Mouse (Mus musculus) embryo, embryonic 9.5 days (tissue): Measurements from ENCODE around the gene Actg2.

Experiments used
- DNase-seq: peaks from one replicate; pipeline ENCODE4 v3.0.0-alpha.2; 2017; ENCODE audit errors: extremely low spot score

Actg2 gene

DNA sequence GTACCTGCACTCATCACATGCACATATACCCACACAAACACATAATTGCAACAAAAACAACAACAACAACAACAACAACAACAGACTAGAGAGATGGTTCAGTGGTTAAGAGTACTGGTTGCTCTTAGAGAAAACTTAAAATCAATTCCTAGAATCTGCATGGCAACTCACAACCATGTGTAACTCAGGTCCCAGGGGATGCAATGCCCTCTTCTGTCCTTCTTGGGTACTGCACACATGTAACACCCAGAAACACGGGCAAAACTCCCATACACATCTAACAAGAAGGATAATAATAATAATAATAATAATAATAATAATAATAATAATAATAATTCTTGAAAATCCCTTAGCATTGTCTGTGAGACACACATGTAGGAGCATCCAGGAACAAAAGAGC is 23.6 kb downstream of the Actg2 start:
- peak; percentile 50 for DNase-seq

GRCm38 (mm10) chr6:83510210-83510609 is 25.9 kb downstream of the Actg2 start:
- no peak for DNase-seq

DNA sequence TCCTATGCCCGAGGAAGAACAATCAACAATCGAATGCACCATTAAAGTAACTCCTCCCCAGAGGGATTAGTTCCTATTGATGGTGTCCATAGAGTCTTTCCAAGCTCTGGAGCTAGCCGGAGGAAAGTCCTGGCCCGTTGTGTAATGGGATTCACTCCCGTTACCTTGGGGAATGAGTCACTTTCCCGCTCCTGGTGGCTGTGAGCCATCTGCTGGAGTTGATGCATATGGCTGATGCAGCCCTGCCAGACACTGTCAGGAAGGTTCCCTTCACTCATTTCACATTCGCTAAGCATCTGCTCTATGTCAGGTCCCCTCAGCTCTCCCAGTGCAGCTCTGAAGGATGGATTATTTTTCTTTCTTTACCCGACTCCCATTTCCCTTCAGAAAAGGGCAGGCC is 26.6 kb downstream of the Actg2 start:
- no peak for DNase-seq

- DNase-seq: no peak
These were observed 28.9 kb downstream of the Actg2 start for GRCm38 (mm10) chr6:83507168-83507546.

- DNase-seq: peak; percentile 96
These were observed 29.6 kb downstream of the Actg2 start, which contains the start of gene Dguok for GRCm38 (mm10) chr6:83506258-83507167. TSS of gene Dguok (minus strand) at chr6:83506969.

DNA sequence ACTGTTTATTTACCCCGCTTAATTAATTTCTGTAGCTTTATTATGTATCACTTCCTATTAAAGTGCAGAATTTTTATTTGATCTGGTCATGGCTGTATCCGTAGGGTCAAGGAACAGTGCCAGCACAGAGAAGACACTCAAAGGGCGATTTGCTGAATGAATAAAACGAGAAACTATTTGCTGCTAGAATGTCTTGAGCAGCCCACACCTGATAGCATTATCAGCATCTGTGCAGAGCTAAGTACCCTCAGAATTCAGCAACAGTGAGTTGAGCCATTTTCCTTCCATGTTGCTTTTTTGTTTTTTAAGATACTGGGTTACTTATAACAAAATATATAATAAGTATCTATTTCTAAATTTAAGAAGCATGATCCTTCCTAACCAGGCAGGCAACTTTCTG is 30.5 kb downstream of the Actg2 start:
- DNase-seq: no peak

DNA sequence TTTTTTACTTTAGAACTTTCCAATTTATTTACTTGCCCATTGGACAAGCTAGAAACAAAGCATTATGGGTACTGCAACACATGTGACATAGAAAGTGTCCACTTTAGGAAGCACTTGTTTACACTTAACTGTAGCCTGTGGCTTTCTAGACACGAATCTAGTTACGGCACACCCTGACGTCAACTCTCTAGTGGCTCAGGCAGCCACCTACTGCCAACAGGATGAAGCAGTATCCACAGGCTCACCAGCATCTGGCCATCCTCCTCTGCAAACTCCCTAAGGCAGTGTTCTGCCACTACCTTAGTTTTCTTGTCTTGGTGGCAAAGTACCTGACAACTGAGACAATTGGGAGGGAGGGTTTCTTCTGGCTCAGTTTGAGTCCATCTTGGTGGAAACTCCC is 32.7 kb downstream of the Actg2 start:
- DNase-seq: no peak

GRCm38 (mm10) chr6:83502656-83503055 is 33.4 kb downstream of the Actg2 start:
- DNase-seq: no peak

DNA sequence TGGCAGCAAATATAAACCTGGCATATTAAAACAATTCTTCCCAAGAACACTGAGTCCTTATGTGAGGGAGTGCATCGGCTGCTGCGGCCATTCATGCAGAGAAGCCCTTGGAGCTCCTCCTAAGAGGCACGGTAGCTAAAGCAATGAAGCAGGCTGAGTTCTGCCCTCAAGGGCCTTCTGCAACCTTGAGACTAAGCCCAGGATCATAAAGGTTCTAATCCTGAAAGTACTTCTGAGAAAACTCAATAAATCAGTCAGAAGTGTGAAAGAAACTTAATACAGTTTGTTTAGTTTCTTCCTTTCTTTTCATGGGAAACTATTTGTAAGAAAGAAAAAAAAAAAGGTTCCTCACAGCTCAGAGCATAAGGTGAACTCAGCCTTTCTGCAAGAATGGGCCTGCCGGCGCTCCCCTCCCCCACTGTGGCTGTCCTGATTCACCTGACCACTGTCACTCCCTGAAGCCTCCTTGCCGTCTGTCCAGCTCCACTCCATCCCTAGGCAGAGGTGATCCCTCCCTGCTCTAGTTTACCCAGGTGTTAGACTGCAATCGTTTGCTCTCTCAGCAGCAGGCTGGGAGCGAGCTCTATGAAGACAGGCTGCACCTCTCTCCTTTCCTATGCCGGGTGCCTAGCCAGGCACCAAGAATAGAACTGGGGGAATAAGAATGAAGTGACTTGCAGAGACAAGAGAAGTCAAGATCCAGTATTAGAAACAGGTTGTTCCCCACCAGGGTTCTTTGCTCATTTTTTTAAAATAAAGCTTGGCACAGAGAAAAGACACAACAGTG is 34.3 kb downstream of the Actg2 start:
- no peak for DNase-seq

DNA sequence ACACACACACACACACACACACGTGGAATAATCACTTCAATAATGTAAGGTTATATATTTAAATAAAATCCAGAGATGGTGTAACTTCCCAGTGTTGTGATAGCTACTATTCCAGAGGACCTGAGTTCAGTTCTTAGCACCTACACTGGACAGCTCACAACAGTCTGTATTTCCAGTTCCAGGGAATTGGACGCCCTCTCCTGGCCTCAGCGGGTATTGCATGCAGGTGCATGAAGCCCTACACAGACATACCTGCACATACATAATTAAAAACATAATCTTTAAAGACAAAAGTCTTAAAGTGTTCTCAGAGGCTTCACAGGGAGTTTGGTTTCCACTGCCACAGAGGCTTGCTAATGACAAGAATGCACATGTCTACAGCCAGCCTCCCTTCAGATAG is 35.6 kb downstream of the Actg2 start:
- DNase-seq: no peak

DNA sequence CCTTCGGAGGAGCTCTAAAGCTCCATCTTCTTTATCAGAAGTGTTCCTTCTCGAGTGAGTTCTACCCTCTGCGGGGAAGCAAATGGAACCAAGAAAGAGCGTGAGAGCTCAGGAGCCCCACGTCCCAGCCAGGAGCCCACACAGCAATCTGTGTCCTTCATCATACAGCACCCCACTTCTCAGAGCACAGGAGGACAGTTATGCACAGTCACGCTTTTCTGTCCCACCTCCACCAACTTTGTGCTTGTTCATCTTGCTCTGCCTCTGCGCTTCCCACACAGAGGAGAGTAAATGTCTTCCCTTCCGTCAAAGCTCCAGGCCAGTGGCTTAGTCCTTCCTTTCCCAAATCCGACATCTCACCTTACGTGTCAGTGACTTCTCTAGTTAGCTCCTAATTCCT is 37.0 kb downstream of the Actg2 start:
- no peak for DNase-seq

GRCm38 (mm10) chr6:83496753-83497710 is 39.0 kb downstream of the Actg2 start:
- DNase-seq: no peak

GRCm38 (mm10) chr6:83496009-83496752 is 39.9 kb downstream of the Actg2 start:
- no peak for DNase-seq

- DNase-seq: no peak
These were observed 45.4 kb downstream of the Actg2 start for GRCm38 (mm10) chr6:83490622-83491021.

DNA sequence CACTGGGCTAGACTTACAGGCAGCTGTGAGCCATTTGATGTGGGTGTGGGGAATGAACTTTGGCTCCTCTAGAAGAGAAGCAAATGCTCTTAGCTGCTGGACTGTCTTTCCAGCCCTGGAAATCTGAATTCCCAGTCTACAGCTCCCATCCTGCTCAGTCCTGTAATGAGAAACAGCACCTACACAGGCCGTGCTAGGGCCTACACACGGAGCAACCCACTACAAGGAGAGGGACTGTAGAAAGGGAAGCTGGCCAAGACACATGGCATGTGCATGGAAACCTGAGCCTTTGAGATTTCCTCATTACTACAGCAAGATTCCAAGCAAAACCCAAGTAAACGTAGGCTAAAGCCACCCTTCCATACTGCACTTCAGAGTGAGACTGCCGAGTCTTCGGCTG is 47.9 kb downstream of the Actg2 start:
- DNase-seq: no peak

GRCm38 (mm10) chr6:83487298-83487697 is 48.8 kb downstream of the Actg2 start:
- no peak for DNase-seq

GRCm38 (mm10) chr6:83485854-83486253 is 50.2 kb downstream of the Actg2 start:
- DNase-seq: no peak

- no peak for DNase-seq
These were observed 52.3 kb downstream of the Actg2 start for GRCm38 (mm10) chr6:83483776-83484175.

- DNase-seq: no peak
These were observed 53.5 kb downstream of the Actg2 start for GRCm38 (mm10) chr6:83482418-83483085.

DNA sequence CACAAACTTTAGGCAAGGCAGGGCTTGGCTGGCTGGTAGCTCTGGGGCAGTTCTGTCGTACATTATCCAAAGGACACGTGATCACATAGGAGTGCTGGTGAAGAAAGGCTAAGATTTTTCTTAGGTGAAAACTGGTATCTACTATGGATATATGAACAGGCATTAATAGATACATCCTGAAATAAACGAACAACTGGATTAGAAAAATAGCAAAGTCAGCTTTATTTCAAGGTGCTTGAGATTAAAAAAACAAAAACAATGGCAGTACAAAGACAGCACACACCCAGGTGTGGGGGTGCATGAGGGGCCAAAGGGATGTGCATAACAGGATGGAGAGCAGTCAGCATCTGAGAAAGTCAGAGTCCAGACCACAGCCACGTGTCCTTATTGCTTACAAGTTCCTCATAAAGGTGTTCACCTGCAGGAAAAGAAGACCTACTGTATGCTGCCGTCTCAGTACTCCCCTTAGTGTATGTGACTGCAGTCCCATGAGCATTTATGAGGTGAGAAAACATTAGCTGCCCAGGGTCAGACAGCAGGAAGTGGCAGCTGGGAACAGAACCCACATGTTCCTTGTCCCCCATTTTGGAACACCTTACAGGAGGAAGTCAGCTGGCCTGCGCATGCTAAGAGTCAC is 55.9 kb downstream of the Actg2 start:
- DNase-seq: no peak
